Mouse (Mus musculus) hindbrain, embryonic 10.5 days (tissue): ENCODE data around the gene Zfp870. TPM values are rescaled to one million over a fixed set of nuclear protein-coding genes. Genes with fewer than 3 reads are reported as not detected.
A peak's percentile ranks its signal among the peaks of the same experiment; 100 is the strongest.

Source experiments
- DNase-seq: peaks from one replicate; pipeline ENCODE4 v3.0.0-alpha.2; 2017; ENCODE audit warnings: low spot score
- H3K27ac ChIP-seq: fragments of 300-500 bp; sonication (generic); 2 replicates; pipeline ENCODE4 v1.5.1; 2016; ENCODE audit warnings: mild to moderate bottlenecking, moderate library complexity
- H3K27me3 ChIP-seq: fragments of 300-500 bp; sonication (generic); 2 replicates; pipeline ENCODE4 v1.6.1; 2016; ENCODE audit warnings: mild to moderate bottlenecking; ENCODE audit not compliant: poor library complexity, insufficient read depth, severe bottlenecking
- H3K36me3 ChIP-seq: fragments of 300-500 bp; sonication (generic); 2 replicates; pipeline ENCODE4 v1.6.1; 2016; ENCODE audit warnings: mild to moderate bottlenecking, moderate library complexity
- H3K4me1 ChIP-seq: fragments of 300-500 bp; sonication (generic); replicated peaks from 2 replicates; pipeline ENCODE4 v1.6.1; 2016; ENCODE audit warnings: mild to moderate bottlenecking
- H3K4me3 ChIP-seq: fragments of 300-500 bp; sonication (generic); 2 replicates; pipeline ENCODE4 v1.5.1; 2016; ENCODE audit warnings: mild to moderate bottlenecking, moderate library complexity
- H3K9me3 ChIP-seq: fragments of 300-500 bp; sonication (generic); 2 replicates; pipeline ENCODE4 v1.6.1; 2016; ENCODE audit warnings: mild to moderate bottlenecking, moderate library complexity
- WGBS: fragments of 180-500 bp; shearing (Covaris S2); methylation state at CpG from one replicate; pipeline ENCODE4 v1.1.7; 2016; 5-methylcytosine and 5-hydroxymethylcytosine counted together
- polyA plus RNA-seq: library from polyadenylated mRNA; unstranded; fragments of >200 nt; fragmentation: Nextera tagmentation; extraction: Ambion mirVana; gene quantifications from 2 replicates; pipeline ENCODE4 v1.2.1, GENCODE M21; 2016

Gene Zfp870
- polyA plus RNA-seq, 1 experiment from 2014 or later: 6.9 TPM

DNA sequence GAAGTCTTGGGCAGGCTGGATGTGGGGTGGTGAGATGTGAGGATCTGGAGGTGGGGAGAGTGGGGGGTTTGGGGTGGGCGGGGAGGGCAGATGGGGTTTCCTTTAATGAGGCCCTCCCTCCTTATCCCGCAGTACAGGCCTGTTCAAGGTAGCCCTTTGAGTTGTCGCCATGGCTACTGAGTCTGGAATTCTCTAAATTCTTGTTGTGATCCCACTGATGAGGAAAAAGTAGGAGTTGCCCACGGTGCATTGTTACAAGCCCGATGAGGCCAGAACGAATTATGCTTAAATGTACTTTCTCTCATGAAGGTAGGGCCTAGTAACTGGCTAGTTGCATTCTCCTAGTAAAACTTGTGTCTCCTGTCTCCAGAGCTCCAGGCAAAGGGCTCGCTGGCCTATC is 39.9 kb downstream of the Zfp870 start:
- peak; percentile 5 for DNase-seq
- Histone ChIP-seq H3K36me3 (no peaks in the 10 kb centered on the region), H3K4me1 (peaks cover 7% of the 10 kb centered on the region), H3K9me3 (no peaks in the 10 kb centered on the region), H3K27ac (peak overlapping the region; percentile 62; the same call in 1 of the 2 replicates), H3K4me3 (no peak overlapping the region), H3K27me3 (no peaks in the 10 kb centered on the region)
- WGBS: 31% methylated on average over 7 of the region's 7 CpGs

DNA sequence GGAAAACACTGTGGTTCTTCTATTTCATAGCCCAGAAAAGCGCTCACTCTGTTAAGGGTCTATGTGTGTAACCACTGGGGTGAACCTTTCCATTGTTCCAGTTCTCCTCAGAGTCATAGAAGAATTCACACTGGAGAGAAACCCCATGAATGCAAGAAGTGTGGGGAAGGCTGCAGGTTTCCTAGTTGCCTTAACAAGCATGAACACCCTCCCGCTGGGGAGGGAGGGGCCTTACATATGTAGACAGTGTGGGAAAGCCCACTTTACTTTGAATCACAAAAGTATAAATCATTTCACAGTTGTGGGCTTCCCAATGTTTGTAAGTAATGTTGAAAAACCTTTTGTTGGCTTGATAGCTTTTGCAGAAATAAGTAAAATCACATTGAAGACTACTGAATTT is 50.1 kb downstream of the Zfp870 start:
- Histone ChIP-seq H3K36me3 (no peaks in the 10 kb centered on the region), H3K27ac (no peak overlapping the region), H3K9me3 (peaks cover 11% of the 10 kb centered on the region; the same call in 1 of the 2 replicates), H3K4me3 (no peak overlapping the region), H3K4me1 (peaks cover 12% of the 10 kb centered on the region), H3K27me3 (0 out of 2 replicates have a peak, but pooled peaks cover 4% of the 10 kb centered on the region)
- DNase-seq: peak; percentile 21
- whole genome bisulfite sequencing: 46% methylated on average over 2 of the region's 2 CpGs

DNA sequence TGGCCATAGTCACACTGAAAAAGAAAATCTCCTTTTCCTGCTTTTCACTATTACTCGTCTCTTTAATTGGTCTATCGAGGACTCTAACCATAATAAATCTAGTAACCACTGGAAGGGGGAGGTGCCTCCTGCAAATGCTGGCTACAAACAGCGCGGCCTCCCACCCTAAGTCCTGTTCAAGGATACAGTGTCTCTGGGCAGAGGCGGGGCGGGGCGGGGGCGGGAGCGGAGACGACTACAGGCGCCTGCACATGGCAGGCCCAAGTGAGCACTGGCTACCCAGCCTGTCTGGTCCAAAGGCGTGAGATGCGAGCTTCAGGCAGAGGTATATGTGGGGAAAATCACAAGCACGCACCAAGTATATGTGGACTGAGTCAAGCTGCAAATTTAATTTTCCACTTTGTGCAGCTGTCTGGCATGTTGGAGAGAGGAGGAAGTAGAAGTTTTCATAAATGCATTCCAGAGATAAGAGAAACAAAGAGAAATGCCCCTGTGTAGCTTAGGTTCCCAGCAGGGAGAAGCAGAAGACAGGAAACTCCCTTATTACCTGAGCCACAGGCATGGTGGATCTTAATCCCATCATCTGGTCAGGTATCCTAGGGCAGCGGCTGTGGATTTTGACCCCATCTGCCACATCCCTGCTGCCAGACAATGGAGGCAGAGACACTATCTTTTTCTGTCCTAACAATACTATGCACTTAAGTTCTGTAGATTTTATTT is 52.2 kb downstream of the Zfp870 start:
- H3K9me3 ChIP-seq: peaks cover 11% of the 10 kb centered on the region; the same call in 1 of the 2 replicates
- WGBS: 42% methylated on average over 15 of the region's 15 CpGs
- DNase-seq: no peak
- no peak overlapping the region for H3K4me3 ChIP-seq
- H3K4me1 ChIP-seq: peaks cover 12% of the 10 kb centered on the region
- no peaks in the 10 kb centered on the region for H3K36me3 ChIP-seq
- H3K27ac ChIP-seq: no peak overlapping the region
- 0 out of 2 replicates have a peak, but pooled peaks cover 4% of the 10 kb centered on the region for H3K27me3 ChIP-seq

DNA sequence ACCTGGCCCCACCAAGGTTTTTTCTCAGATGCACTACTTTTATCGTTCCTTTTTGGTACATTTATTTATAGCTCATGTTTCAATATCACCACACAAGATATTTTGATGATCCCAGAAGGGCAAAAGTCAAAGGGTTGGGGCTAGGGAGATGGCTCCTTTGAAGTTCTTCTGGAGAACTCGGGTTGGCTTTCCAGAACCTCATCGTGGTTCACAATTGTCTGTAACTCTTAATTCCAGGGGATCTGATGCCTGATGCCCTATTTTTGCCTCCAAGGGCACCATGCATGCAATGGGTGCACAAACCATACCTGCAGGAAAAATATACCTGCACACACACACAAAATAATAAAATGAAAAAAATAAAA is 61.0 kb downstream of the Zfp870 start:
- no peak for DNase-seq
- H3K9me3 ChIP-seq: no peaks in the 10 kb centered on the region
- H3K4me1 ChIP-seq: peaks cover 14% of the 10 kb centered on the region
- no peaks in the 10 kb centered on the region for H3K27me3 ChIP-seq
- WGBS: 34% methylated on average over 3 of the region's 3 CpGs
- peaks cover 19% of the 10 kb centered on the region for H3K36me3 ChIP-seq
- peak overlapping the region; percentile 96 for H3K27ac ChIP-seq
- H3K4me3 ChIP-seq: peak overlapping the region; percentile 86

DNA sequence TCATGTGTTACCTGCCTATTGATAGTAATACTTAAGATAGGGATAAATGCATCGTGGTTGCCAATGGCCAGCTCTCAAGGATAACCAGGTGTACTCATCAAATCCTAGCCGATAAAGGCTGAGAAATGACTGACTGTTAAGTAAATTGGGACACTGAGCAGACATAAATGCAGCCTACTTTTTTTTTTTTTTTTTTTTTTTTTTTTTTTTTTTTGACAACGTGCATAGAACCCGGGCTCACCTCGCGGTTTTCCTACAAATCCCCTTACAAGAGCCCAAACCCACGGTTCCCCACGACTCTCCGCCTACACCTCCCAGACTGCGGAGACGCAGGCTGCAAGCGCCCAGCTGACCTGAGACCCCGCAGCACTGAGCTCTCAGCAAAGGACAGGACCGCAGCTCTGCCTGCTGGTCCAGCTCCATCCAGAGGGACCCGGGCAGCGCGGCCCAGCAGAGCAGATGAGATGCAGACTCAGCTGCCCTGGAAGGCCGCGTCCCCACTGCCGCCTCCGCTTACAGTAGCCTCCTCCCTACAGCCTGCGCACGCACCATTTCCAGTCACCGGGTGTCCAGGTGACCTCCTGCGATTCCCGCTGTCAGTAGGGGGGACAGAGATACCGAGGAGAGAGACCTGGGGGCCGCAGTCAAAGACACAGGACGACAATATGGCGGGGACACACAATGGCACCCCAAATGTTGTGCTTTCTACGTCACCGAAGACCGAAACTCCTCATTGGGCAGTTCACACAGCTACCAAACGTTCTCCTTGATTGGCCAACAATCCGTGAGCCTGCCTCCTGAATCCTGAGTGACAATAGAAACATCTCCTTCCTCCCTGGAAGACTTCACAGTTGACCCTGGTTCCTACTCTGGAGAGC is 61.7 kb downstream of the Zfp870 start, which contains the start of gene Zfp799:
Gene Zfp799, minus strand, starts transcription at position 722 of the 878 bp plus-strand sequence.
- no peaks in the 10 kb centered on the region for H3K9me3 ChIP-seq
- H3K36me3 ChIP-seq: peaks cover 25% of the 10 kb centered on the region
- DNase-seq: peak; percentile 87
- H3K27ac ChIP-seq: peak within 1 kb of the TSS; percentile 96
- H3K27me3 ChIP-seq: no peaks in the 10 kb centered on the region
- H3K4me1 ChIP-seq: peaks cover 14% of the 10 kb centered on the region
- 2% methylated on average over 35 of the region's 35 CpGs for WGBS
- H3K4me3 ChIP-seq: peak within 1 kb of the TSS; percentile 86

Other genes with a start within 250 kb of the Zfp870 start
- gene Cyp4f40, start 232.7 kb downstream of the Zfp870 start, polyA plus RNA-seq: not detected in 2 replicates
- gene Cyp4f15, start 206.0 kb downstream of the Zfp870 start, polyA plus RNA-seq: 2.3 and 3.8 TPM in 2 replicates
- gene Zfp871, start 103.4 kb downstream of the Zfp870 start, polyA plus RNA-seq: 38.6 and 45.4 TPM in 2 replicates
- gene Zfp811, start 81.7 kb downstream of the Zfp870 start, polyA plus RNA-seq: 26.1 and 33.1 TPM in 2 replicates
- gene Zfp799, start 61.4 kb downstream of the Zfp870 start, polyA plus RNA-seq: 12.9 and 14.5 TPM in 2 replicates
- not detected in 2 replicates for gene Cyp4f14, start 25.7 kb upstream of the Zfp870 start, polyA plus RNA-seq
- 3.5 and 4.3 TPM in 2 replicates for gene Cyp4f13, start 55.8 kb upstream of the Zfp870 start, polyA plus RNA-seq
- gene Zfp472, start 74.2 kb upstream of the Zfp870 start, polyA plus RNA-seq: 10.7 and 11.8 TPM in 2 replicates
- gene Zfp952, start 101.5 kb upstream of the Zfp870 start, polyA plus RNA-seq: 13.2 and 13.9 TPM in 2 replicates
- gene Zfp763, start 141.8 kb upstream of the Zfp870 start, polyA plus RNA-seq: 12.6 and 16.2 TPM in 2 replicates
- not detected in 2 replicates for gene 4921501E09Rik, start 176.4 kb upstream of the Zfp870 start, polyA plus RNA-seq
- 6.8 and 8.0 TPM in 2 replicates for gene Zfp563, start 197.7 kb upstream of the Zfp870 start, polyA plus RNA-seq
- 0.04 TPM in 1 of 2 replicates, not detected in the other for gene Morc2b, start 248.0 kb upstream of the Zfp870 start, polyA plus RNA-seq